Mouse (Mus musculus) kidney, postnatal 10 days (tissue): Measurements from ENCODE around the gene Lsg1.

Source experiments
- DNase-seq: peaks from one replicate; pipeline ENCODE4 v3.0.0; 2021; ENCODE audit warnings: mixed read lengths

The Lsg1 gene

DNA sequence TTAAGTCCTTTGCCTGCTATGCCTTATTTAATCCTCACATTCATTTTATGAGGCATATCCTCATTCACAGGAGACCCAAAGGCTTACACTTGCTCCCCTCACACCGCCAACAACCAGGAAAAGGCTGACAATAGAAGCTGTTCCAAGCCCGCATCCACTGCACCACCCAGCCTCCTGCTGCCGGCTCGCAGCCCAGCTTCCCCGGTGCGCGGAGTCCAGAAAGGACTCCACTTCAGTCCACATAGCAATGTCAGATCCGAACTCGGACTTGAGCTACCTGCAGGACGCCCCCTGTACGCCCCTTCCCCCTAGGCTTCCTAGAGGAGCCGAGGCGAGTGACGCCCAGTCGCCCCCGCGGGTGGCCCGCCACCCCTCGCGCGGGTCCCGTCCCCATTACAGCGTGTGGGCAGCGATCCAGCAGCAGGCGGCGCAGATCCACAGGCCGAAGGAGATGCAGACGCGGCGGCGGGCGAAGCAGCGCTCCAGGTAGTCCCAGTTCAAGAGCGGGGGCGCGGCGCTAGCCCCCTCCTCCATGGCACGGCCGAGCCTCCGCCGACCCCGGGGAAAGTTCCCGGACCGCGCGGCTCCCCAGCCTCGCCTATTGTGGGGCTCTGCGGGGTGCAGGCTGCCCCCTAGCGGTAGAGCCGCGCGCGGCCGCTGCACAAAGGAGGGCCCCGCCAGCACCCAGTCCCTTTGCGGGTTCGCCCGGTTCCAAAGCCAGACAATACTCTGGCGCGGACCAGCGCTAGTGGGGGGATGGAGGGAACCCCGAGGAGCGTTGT, 37.2 kb downstream of the Lsg1 start:
- DNase-seq: peak; percentile 90

DNA sequence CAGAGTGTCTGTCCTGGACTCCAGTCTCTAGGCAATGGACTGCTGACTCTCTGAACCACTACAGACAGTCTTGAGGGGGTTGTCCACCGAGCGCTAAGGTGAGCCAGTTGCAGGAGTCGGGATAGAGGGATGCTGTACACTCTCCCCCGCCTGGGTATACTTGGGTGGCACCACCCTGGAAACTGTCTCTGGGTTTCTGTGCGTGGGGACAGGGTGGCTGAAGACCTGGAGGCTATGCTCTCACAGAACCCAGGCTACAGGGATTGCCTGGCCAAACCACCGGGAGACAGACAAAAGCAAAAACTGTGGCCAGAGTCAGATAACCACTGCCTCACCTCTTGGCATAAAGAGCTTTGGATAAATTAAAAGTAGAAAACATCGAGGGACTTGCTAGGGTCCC, 37.9 kb downstream of the Lsg1 start:
- no peak for DNase-seq

DNA sequence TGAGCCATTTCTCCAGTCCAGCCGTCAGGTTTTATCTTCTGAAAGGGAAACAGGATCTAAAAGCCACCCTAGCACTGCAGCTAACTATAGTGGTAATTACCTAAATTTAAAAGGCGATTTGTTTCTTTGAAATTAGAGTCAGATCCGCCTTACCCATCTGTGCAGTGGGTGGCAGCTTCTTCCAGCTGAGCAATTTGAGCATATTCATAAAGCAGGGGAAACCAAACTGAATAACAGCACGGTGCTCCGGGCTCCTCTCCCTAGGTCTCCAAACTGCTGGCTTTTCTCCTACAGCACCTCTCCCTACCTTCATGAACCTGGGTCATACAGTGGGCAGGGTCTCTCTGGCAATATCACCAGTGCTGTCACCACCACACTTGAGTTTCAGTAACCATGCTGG, 39.1 kb downstream of the Lsg1 start:
- no peak for DNase-seq

DNA sequence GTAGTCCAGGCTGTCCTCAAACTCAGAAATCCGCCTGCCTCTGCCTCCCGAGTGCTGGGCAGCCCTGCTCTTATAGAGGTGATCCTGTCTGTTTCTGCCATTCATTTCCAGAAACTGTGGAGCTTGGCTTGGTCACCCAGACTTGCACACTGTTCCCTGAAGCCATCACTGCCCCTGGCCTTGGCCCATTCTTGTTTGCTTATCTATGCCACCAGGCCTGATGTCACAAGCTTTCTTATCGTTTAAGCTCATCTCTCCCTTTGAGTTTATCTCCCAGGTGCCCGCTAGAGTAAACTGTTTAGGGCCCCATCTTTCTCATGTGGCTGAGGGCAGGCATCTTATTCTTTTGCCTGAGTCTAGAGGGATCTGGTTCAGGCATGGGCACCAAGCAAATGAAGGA, 42.7 kb downstream of the Lsg1 start:
- no peak for DNase-seq

DNA sequence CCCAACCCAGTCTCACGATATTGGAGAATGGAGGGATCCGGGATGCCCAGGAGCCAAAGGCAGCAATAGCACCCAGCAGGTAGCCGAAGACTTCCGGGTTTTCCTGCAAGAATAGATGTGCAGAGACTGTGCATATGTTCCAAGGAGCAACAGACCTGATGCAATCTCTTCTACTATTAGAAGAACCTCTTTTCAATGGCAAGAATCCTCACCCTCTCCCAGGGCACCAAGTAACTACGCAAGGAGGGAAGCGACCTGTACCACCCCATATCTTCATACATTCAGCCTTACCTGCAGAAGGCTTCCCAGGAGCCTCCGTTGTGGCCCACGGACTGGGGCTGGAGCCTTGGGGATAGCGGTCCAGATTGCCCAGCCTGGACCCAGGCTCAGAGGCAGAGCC, 44.0 kb downstream of the Lsg1 start:
- DNase-seq: no peak

DNA sequence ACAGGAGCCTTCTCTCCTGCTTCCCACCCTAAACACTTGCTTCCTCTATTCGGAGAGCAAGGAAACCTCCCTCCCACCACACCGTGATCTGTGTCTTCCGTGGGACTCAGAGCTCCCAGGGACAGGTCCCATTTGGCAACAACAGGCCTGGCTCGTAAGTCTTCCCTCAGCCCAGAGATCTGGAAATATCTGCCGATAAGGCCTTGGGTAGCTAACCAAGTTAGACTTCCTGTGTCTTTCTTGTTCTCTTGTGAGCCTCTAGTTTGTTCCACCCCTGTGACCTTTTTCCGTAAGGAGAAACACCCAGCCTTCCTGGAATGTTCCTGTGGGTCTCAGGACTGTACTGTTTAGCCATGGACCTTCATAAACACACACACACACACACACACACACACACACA, 44.6 kb downstream of the Lsg1 start:
- DNase-seq: no peak

DNA sequence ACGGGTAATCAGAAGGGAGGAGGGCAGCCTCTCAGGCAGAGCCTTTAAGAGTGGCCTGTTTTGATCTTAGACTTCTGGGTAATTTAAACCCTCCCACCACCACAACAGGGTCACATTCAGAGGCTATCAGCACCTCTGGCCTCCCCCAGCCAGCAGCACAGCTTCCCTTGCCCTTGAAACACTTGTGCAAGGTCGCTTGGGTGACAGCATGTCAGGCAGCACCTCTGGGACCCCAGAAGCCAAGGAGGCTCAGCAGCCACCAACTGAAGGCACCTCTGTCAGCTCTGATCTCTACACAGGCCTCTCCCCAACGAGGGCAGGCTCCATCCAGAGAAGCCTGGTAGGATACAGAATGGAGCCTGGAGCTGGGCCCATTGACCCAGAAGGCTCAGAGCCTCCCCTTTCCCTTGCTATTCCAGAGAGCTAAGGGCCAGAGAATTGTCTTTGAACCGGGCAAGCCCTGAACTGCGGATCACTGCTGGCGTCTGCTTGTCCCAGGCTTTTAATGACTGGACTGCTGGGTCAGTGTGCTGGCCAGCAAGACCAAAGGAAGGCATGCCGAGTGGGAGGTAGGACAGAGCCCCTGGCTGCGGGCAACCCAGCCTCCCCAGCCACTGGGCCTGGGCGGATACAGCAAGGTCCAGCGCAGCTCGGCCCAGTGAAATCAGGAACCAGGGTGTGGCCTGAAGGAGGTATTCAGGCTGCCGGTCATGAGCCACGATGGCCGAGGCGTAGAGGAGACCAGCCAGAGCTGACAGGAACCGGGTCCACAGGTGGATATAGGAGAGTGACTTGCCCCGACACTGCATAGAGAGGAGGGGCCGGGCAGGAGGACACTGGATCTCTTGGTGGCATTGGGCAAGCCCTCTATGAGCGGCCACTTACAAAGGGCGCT, 47.0 kb downstream of the Lsg1 start:
- no peak for DNase-seq

DNA sequence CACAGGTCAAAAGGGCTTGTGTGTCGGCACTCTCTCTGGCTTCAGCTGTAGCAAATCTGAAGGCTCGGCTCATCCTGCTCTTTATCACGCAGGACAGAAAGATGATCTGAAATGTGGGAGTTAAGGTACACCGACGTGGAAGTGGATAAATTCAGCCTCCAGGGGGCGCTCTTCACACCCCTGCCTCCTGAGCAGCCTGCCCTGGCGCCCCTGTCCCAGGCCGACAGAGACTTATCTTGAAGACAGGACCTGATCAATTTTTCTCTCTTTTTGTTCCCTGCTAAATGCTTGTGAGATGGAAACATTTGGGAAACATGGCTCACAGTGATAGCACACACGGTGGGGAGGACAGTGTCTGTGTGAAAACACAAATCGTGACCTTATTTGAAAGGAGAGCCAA, 48.0 kb downstream of the Lsg1 start:
- DNase-seq: peak; percentile 72

DNA sequence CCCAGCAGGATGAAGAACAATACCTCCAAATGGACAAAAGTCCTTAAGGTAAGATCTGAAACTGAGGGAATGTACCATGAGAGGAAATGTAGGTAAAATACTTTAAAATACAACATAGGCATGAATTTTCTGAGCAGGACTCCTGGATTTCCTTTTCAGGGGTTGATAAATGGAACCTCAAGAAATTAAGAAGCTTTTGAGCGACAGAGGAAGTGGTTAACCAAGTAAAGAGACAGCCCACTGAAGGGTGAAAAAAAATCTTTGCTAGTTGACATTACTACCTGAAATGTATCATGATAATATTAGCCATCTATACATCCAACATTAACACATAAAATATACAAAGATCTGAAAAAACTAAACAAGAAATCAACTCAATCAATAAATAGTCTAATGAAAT, 52.3 kb downstream of the Lsg1 start:
- DNase-seq: no peak

DNA sequence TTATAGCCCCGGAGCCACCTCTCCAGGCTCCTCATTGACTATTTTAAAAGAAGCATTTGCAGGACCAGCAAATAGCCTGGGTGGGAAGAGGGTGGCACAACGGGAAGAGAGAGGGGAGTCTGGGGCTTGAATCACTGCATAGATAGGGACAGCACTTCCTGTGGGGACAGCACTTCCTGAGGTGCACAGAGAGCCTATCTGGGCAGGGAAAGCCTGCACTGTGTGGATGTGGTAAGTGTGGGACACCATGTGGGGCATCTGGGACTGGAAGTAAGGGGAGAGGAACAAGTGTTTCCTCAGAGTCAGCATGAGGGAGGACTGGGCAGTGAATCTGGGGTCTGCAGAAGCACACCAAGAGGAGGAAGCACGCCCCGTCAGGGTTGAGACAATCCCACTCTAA, 53.8 kb downstream of the Lsg1 start:
- no peak for DNase-seq

DNA sequence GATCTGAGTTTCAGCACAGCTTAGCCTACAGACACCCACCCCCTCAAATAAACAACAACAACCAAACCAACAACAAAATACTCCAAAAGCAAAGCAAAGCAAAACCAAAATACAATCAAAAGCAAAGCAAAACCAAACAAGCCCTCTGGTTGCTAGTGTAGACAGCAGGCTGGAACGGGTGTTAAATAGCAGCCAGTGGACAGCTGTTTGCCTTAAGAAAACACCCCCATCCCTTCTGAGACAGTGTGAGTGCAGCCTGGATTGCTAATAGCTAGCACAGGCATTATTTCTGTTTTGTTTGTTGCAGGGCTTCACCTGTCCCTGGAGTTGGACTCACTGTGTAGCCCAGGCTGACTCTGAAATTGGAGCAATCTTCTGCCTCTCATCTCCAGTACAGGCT, 54.5 kb downstream of the Lsg1 start:
- no peak for DNase-seq

DNA sequence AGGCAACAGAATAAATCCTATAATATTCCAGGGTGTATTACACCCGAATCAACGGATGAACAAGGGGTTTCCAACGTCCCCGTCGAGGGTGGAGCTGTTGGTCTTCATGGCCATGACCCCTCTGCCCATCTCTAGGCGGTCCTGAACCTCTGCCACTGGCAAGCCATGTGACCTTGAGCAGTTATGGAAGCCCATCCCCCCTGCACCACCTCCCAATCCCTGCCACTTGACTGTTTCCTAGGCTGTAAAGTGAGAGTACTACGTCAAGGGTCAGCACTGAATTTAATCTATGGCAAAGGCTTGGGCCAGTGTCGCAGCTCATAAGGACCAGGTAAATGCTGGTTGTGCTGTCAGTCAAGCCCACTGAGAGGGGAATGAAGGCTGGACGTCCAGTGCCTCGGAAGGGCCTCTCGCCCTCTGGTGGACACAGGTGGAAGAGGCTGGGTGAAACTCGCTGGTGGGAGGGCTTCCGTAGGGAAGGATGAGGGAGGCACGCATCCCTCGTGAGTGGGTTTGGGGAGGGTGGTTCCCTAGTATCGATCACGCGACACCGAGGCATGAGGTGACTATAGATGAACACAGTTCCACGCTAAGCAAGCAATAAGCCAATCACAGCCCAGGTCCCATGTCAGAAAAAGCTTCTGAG, 55.5 kb downstream of the Lsg1 start:
- peak; percentile 74 for DNase-seq

DNA sequence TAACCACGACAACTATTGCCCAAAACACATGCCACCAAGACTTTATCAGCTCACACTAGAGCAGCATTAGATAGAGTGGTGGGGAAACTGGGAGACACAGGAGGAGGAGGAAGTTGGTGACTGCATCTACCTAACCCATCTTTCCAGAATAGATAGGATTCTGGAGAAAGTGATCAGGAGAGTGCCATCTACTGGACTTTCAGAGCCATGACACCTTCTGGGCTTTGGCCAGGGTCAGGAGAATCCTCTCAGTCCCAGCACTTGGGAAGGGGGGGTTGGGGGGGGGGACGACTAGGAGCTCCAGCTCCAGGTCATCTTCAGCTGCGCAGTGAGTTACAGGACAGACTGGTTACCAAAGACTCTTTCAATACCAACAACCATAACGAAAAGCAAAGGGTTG, 56.6 kb downstream of the Lsg1 start:
- no peak for DNase-seq

DNA sequence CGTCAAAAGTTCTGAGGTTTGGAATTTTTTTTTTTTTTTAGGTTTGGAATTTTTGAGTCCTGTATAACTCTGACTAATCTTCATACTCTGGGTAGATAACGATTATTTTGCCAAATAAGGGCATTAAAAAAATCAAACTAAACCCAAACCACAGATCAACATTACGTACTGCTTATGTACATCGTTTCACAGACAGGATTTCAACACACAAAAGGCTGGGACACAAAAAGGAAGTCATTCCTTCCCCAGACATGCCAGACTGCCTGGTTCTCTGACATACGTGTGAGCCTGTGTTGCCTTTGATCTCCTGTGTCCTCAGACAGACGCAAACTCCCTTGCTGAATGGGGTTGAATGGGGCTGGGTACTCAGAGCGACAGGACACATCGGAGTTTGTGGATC, 59.0 kb downstream of the Lsg1 start:
- DNase-seq: no peak

DNA sequence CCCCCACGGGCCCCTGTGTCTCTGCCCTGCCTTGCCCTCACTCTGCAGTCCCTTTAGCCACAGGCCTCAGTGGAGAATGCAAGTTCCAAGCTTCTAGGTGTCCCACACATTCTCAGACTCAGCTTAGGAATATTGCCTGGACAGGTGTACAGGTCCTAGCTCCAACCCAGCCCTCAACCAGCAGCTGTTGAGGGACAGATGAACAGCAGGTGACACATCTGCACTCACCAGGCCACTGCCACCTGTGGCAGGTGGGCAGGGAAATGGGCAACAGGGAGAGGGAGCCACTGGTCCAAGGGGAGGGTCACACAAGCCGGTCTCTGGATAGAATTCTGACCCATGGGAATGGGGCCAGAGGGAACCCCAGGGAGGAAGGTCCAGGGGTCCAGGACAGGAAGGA, 59.5 kb downstream of the Lsg1 start:
- DNase-seq: no peak

DNA sequence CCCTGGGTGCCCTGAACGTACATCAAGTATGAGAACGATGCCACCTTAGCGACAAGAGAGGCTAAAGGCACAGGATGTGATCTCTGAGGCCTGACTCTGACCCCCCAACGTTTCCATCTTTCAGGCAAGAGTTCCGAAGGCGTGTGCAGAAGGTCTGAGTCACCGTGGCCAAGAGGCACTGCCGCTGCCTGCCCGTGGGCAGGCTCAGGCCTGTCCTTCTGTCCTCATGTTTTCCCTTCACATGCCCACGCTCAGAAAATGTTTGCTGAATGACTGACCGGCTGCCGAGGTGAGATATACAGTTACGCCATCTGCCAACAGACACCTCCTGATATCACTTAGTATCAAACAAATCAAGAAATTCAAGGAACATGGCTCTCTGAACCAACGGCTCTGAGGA, 61.6 kb downstream of the Lsg1 start:
- DNase-seq: no peak

DNA sequence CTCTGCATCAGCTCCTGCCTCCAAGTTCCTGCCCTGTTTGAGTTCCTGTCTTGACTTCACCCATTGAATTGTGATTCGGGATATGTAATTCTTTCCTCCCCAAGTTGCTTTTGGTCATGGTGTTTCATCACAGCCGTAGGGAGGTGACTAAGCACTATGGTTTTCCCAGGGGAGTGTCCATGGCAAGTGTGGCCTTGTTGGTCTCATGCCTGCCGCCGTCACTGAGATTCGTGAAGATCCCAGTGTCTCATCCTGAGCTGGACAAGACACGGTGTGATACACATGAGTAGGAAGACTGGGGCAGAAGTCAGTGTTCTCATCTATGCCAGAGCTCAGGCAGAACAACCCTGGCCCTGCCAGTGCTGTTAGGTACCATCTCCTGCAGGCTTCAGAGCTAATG, 62.9 kb downstream of the Lsg1 start:
- no peak for DNase-seq

DNA sequence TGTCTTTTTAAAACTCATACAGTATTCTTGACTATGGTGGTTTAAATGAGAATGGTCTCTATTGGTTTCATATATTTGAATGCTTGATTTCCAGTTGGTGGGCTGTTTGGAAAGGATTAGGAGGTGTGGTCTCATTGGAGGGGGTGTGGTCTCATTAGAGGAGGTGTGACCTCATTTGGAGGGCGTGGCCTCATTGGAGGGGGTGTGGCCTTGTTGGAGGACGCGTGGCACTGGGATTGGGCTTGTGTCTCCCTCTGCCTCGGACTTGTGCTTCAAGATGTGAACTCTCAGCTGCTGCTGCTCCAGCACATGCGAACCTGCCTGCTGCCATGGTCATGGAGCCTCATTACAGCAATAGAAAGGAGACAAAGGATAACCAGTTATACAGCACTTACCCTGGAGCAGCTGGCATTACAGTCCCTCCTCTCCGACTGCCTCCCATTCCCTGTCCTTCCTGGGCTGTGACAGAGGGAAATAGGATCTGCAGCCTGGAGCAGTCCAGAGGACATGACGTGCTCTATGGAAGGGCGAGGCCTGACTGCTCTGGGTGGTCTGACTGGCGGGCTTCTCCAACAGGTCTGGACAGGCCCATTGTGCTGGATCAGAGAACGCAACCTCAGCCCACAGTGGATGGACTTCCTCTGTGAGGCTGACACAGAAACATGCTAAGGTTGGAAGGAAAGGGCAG, 65.0 kb downstream of the Lsg1 start:
- DNase-seq: no peak

DNA sequence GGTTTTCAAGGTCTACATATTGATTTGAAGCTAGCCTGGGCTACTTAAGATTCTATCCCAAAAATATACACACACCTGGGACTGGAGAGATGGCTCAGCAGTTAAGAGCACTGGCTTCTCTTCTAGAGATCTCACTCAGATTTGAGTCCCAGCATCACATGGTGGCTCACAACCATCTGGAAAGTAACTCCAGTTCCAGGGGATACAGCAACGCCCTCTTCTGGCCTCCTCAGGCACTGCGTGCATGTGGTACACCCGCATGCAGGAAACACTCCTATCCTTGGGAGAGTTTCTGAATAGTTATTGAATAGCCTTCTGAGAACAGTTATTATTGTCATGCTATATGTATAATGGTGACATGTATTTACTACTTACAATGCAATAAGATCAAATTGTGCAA, 66.2 kb downstream of the Lsg1 start:
- no peak for DNase-seq

DNA sequence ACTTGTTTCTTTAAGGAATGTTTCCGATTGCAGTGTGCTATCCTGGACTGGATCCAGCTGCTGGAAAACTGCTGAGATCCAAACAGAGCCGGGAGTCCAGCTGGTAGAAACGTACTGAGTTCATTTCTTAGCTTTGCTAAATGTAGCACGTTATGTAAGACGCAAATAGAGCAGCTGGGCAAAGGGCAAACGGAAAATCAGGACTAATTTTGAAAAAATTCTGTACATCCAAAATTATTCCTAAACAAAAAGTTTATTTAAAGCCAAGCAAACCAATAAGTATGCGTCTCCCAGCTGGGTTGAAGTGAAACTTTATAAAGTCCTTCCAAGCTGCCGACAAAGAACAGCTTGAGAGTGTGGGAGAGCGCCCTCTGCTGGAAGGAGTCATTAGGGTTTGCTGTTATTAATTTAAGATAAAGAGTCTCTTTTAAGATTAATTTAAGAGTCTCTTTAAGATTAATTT, 67.0 kb downstream of the Lsg1 start:
- peak; percentile 91 for DNase-seq

DNA sequence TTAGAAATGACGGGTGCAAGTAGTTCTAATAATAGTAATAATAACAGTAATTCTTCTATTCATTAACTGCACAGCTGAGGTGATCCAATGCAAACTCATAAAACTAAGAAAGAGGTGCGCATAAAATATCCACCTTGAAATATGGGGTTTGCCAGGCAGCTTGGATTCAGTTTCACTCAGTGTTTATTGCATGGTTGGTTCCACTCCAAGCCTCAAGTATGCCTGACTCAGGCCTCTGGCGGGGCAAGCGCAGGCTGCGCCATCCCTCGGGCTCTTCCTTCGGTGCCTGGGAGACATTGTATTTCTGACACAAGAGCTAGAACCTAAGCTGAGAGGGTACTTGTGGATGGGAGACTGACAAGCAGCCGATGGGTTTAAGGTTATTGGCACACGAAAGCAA, 68.8 kb downstream of the Lsg1 start:
- no peak for DNase-seq

DNA sequence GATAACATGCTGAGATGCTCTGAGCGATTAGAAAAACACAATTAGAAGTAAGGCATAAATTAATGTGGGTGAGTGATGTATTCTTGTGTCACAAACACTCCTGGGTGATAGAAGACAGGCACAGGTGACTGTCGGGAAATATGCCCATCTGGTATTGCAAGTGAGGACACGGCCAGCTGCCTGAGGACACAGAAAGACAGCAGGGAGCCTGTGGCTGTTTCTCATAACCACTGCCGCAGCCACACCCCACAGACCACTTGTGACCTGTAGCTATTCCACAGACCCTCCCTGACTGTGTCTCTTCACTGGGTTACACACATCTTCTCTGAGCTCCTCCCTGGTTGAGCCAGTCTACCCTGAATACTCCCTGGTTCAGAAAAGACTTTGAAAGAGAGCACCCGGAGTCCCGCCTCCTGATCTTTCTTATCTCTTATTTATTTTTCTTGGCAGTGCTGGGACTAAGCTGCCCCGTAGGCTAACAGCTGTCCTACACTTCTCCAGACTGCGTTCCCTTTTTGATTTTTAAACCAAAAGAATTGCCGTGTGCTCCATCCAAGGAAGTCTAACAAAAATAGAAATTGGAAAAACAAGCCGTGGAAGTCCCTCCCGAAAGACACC, 69.6 kb downstream of the Lsg1 start:
- DNase-seq: peak; percentile 40

DNA sequence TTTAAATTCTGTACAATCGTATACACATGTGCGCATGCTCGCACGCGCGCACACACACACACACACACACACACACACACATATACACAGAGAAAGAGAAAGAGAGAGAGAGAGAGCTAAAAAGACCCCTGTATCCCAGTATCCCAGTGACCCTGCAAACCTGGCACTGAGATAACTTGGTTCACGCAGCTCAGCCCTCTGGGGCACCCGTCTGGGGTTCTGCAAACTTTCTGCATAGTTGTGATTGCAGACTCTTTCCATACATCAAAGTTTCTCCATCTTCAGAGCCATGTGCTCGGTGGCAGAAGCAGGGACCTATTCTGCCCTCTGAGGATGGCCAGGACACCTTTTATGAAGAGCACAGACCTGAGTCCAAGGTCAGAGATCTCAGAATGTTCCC, 70.4 kb downstream of the Lsg1 start:
- DNase-seq: no peak
